Mouse (Mus musculus): ENCODE measurements around the gene Pkp2. TPM values are rescaled to one million over a fixed set of nuclear protein-coding genes. Genes with fewer than 3 reads are reported as not detected.
A peak's percentile ranks its signal among the peaks of the same experiment; 100 is the strongest.

Gene Pkp2
- total RNA-seq, 2 experiments from 2014 or later, result 1.1 to 1.2 TPM

DNA sequence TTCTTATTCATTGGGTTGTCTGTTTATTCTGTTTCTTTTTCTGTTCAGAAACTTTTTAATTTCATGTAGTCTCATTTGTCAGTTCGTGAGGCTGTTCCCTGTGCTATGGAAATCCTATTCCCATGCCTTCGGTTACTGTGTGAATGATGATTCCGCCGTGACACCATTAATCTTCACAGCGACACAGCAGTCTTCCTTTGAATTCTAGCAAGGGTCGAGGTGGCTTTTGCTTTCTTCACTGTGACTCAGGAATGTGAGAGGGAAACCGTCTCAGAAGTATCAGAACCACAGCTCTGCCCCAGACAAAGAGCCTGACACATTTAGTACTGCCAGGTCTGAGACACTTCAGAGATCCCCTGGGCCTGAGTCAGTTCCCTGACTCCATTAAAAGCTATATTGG, 42.8 kb downstream of the Pkp2 start:
- no peak for ATAC-seq (replicated peaks; ENCODE audit: low FRiP score, low TSS enrichment, poor library complexity, severe bottlenecking)

DNA sequence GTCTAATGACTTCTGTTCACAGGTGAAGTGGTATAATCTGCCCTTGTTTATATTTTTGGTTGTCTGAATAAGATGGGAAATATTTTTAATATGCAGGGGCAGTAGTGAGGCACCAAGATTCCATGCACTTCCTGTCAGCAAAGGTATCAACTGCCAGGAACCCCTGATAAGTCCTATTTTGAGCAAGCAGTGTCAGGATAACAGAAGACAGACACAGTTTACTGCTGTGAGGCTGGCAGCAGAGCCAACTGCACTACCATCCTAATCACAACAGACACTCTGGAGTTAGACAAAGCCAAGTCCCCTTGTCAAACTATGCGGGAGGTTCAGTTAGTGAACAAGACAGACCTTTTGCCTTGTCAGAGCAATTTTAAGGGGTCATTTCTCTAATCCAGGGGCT, 43.6 kb downstream of the Pkp2 start:
- peak; percentile 44; the same call in 1 of the 2 replicates for ATAC-seq (replicated peaks; ENCODE audit: low FRiP score, low TSS enrichment, poor library complexity, severe bottlenecking)

DNA sequence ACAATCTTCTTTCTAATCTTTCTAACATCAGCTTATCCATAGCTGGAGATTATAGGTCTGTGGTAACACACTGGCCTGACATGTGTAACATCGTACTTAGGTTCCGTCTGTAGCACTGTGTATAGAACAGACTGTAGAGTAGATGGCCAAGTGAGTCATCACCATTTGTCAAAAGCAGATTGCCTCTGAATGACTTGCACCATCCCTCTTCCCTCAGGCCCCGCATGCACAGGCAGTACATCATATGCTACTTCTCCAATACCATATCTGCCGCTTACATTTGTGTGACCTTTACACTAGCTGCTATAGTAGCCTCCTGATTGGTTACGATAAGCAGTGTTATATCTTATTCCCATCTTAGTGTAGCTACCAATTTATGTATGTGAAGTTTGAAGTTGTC, 47.8 kb downstream of the Pkp2 start:
- ATAC-seq (replicated peaks; ENCODE audit: low FRiP score, low TSS enrichment, poor library complexity, severe bottlenecking), result no peak

DNA sequence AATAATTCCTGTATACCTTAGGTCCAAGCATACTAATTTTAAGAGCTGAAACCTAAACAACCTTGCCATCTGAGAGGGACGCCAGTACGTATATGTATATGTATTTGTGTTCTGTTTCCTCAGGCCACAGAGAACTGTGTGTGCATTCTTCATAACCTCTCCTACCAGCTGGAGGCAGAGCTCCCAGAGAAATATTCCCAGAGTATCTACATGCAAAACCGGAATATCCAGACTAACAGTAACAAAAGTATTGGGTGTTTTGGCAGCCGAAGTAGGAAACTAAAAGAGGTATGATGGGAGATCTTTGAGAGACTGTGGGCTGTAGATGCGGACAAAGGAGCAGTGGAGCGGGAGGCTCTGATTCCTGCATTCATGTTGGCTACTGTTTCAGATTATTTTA, 48.4 kb downstream of the Pkp2 start:
- ATAC-seq (replicated peaks; ENCODE audit: low FRiP score, low TSS enrichment, poor library complexity, severe bottlenecking), result no peak

DNA sequence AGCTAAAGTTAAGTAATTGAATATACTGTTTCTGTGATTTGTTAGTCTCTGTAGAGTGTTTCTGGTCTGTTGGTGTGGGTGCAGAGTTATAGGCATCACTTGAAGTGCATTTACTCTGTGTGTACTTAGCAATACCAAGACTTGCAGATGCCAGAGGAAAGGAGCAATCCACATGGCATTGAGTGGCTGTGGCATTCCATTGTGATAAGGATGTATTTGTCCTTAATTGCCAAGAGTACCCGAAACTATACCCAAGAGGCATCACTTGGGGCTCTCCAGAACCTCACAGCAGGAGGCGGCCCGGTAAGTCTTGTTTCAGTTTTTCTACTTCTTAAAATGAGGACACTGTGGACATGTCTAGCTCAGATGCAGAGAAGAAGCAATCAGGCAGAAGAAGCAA, 49.3 kb downstream of the Pkp2 start:
- ATAC-seq (replicated peaks; ENCODE audit: low FRiP score, low TSS enrichment, poor library complexity, severe bottlenecking), result no peak

DNA sequence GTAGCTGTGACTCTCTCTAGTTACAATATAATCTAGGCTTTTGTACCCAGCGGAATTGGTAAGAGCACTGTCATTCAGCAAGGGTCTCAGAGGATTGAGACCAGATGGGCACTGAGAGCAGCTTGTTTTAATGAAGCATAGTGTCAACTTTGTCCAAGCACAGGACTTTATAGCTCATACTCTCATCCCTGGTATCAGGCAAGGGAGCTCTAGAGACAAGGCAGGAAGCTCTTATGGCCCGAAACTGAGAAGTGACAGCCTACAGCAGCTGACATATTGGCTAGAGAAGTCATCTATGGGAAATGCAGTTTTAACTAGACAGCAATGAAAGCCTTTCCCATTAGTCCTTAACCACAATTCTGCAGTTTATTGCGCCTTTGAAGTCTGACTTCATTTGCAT, 59.9 kb downstream of the Pkp2 start:
- ATAC-seq (replicated peaks; ENCODE audit: low FRiP score, low TSS enrichment, poor library complexity, severe bottlenecking), result no peak

DNA sequence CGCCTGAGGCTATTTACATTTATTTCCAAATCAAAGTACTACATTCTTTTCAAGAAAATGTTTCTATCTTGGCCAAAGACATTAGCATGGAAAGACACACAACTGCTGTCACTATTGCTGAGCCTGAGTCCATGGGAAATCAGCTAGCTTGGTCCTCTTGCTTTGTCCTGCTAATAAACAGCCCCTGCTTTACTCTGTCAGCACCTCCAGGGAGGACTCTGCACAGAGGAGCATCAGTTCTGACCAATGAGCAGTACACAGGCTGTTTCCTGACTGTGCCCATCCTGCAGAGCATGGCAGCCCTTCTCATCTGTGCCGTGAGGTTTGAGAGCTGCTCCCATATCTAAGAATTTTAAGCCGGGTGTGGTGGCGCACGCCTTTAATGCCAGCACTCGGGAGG, 60.6 kb downstream of the Pkp2 start:
- ATAC-seq (replicated peaks; ENCODE audit: low FRiP score, low TSS enrichment, poor library complexity, severe bottlenecking), result no peak

DNA sequence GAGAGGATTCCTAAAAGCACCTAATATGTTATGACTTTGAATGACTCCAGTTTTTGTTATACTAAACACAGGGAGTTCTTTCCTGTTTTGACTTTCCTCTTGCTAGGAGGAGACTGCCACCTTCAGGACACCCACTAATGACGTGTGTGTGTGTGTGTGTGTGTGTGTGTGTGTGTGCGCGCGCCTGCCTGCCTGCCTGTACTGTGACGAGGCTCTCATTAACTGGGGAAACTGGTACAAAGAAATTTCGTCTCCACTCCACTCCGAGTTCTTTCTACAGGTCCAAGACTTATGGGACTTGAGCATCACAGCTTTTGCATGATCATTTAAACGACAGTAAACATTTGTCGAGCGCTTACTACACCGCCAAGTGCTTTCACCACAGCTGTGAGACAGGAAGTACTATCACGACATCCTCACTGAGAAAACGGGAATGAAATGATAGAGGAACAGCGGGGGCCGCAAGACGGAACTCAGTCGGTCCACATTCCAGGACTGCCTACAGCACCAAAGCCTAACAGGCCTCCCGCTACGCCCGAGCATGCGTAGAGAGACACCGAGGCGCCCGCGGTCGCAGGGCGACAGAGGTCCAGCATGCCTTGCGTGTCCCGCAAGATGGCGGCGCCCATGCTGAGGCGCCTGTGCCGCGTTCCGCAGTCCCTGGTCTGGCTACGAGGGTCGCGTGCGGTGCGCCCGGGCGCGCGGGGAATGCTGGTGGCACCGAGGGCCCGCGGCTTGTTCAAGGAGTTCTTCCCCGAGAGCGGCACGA, 89.4 kb downstream of the Pkp2 start, which contains the start of gene Yars2:
Yars2 (plus strand) TSS at position 597 of the 769 bp plus-strand sequence.
- peak; percentile 96 for ATAC-seq (replicated peaks; ENCODE audit: low FRiP score, low TSS enrichment, poor library complexity, severe bottlenecking)

DNA sequence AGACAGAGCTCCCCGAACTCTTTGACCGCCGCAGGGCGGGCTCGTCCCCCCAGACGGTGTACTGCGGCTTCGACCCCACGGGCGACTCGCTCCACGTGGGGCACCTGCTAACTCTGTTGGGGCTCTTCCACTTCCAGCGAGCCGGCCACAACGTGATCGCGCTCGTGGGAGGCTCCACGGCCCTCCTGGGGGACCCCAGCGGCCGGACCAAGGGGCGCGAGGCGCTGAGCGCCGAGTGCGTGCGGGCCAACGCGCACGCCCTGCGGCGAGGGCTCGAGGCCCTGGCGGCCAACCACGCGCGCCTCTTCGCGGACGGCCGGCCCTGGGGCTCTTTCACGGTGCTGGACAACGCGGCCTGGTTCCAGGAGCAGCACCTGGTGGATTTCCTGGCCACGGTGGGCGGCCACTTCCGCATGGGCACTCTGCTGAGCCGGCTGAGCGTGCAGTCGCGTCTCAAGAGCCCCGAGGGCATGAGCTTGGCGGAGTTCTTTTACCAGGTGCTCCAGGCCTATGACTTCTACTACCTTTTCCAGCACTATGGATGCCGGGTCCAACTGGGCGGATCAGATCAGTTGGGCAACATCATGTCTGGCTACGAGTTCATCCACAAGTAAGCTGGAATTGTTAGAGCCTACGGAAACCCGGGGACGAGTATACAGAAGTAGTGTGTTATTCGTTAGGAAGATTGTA, 90.2 kb downstream of the Pkp2 start:
- peak; percentile 24 for ATAC-seq (replicated peaks; ENCODE audit: low FRiP score, low TSS enrichment, poor library complexity, severe bottlenecking)

DNA sequence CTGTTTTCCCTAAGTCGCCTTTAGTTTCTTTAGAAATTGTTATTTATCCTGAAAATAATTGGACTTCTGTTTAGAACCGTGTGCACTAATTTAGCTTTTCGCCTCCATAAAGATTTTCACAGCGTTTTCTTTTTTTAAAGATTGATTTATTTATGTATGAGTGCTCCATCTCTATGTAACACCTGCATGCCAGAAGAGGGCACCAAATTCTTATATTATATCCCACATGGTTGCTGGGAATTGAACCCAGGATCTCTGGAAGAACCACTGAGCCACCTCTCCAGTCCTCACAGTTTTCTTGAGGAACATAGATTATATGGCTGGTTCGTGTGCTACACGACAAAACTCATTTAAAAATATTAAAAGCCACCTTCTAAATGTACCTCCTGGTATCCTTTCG, 90.8 kb downstream of the Pkp2 start:
- ATAC-seq (replicated peaks; ENCODE audit: low FRiP score, low TSS enrichment, poor library complexity, severe bottlenecking), result no peak

DNA sequence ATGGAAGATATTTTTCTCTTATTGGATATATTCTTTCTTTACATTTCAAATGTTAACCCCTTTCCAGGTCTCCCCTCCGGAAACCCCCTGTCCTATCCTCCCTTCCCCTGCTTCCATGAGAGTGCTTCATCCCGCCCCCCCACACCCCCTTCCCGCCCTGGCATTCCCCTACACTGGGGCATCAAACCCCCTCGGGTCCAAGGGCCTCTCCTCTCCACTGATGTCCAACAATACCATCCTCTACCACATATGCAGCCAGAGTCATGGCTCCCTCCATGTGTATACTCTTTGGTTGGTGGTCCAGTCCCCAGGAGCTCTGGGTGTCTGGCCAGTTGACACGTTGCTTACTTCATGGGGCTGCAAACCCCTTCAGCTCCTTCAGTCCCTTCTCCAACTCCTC, 98.2 kb downstream of the Pkp2 start:
- ATAC-seq (replicated peaks; ENCODE audit: low FRiP score, low TSS enrichment, poor library complexity, severe bottlenecking), result no peak

Other genes starting within 250 kb of the Pkp2 start
- 50.8 and 56.5 TPM in 2 replicates for gene Yars2, start 89.6 kb downstream of the Pkp2 start, total RNA-seq (2014; fragmentation: Nextera tagmentation)
- 51.3 and 65.1 TPM in 2 replicates for gene Yars2, start 89.6 kb downstream of the Pkp2 start, total RNA-seq (2017)
- 66.3 and 69.9 TPM in 2 replicates for gene Dnm1l, start 145.6 kb downstream of the Pkp2 start, total RNA-seq (2014; fragmentation: Nextera tagmentation)
- 78.2 and 90.5 TPM in 2 replicates for gene Dnm1l, start 145.6 kb downstream of the Pkp2 start, total RNA-seq (2017)